Mouse (Mus musculus) intestine, embryonic 14.5 days (tissue): ENCODE measurements around the gene Trim71. TPM values are rescaled to one million over a fixed set of nuclear protein-coding genes. Genes with fewer than 3 reads are reported as not detected.

Experiments used
- ATAC-seq: fragments of 200-750 bp; cut with Nextera tagmentation; replicated peaks from 2 replicates; pipeline ENCODE4 v1.8.0; 2017; ENCODE audit warnings: low read depth, moderate number of reproducible peaks, moderate TSS enrichment, moderate library complexity; ENCODE audit not compliant: low FRiP score, low TSS enrichment
- DNase-seq: peaks from one replicate; pipeline ENCODE4 v3.0.0-alpha.2; 2018; ENCODE audit warnings: low spot score
- H3K27ac ChIP-seq: fragments of 300-500 bp; sonication (generic); 2 replicates; pipeline ENCODE4 v1.5.1; 2014; ENCODE audit warnings: low read depth, mild to moderate bottlenecking, control low read depth
- H3K27me3 ChIP-seq: fragments of 300-500 bp; sonication (generic); replicated peaks from 2 replicates; pipeline ENCODE4 v1.6.1; 2014; ENCODE audit warnings: low read length, control low read depth; ENCODE audit not compliant: control insufficient read depth, insufficient read depth
- H3K36me3 ChIP-seq: fragments of 300-500 bp; sonication (generic); 2 replicates; pipeline ENCODE4 v1.6.1; 2014; ENCODE audit warnings: low read length, control low read depth; ENCODE audit not compliant: control insufficient read depth, insufficient read depth
- H3K4me1 ChIP-seq: fragments of 300-500 bp; sonication (generic); replicated peaks from 2 replicates; pipeline ENCODE4 v1.6.1; 2014; ENCODE audit warnings: low read length, control low read depth, mixed read lengths; ENCODE audit not compliant: control insufficient read depth, insufficient read depth
- H3K4me2 ChIP-seq: fragments of 300-500 bp; sonication (generic); 2 replicates; pipeline ENCODE4 v1.6.1; 2014; ENCODE audit warnings: low read length
- H3K4me3 ChIP-seq: fragments of 300-500 bp; sonication (generic); 2 replicates; pipeline ENCODE4 v1.5.1; 2014; ENCODE audit warnings: low read depth, low read length, control low read depth, mixed read lengths
- H3K9ac ChIP-seq: fragments of 300-500 bp; sonication (generic); 2 replicates; pipeline ENCODE4 v1.6.1; 2014; ENCODE audit warnings: mild to moderate bottlenecking, low read length
- H3K9me3 ChIP-seq: fragments of 300-500 bp; sonication (generic); 2 replicates; pipeline ENCODE4 v1.6.1; 2016; ENCODE audit warnings: low read length, control low read depth; ENCODE audit not compliant: control insufficient read depth
- WGBS: fragments of 180-500 bp; shearing (Covaris S2); extraction: QIAGEN DNeasy Blood & Tissue Kit; methylation state at CpG from one replicate; pipeline ENCODE4 v1.1.7; 2014; 5-methylcytosine and 5-hydroxymethylcytosine counted together
- polyA plus RNA-seq: library from polyadenylated mRNA; unstranded; fragments of >200 nt; fragmentation: Nextera tagmentation; extraction: Ambion mirVana; gene quantifications from 2 replicates; pipeline ENCODE4 v1.2.1, GENCODE M21; 2014

Trim71 gene
- polyA plus RNA-seq, 1 experiment from 2014 or later = 2.9 TPM

GRCm38 (mm10) chr9:114471892-114472291 lies 92.3 kb downstream of the Trim71 start:
- H3K4me1 ChIP-seq = no peaks in the 10 kb centered on the region
- H3K9ac ChIP-seq = no peak overlapping the region
- H3K4me2 ChIP-seq = no peak overlapping the region
- 75% methylated on average over 7 of the region's 7 CpGs for WGBS
- H3K9me3 ChIP-seq = no peaks in the 10 kb centered on the region
- no peak overlapping the region for H3K27ac ChIP-seq
- H3K27me3 ChIP-seq = no peaks in the 10 kb centered on the region
- DNase-seq = no peak
- H3K36me3 ChIP-seq = peaks cover 7% of the 10 kb centered on the region; the same call in 1 of the 2 replicates
- H3K4me3 ChIP-seq = no peak overlapping the region
- no peak for ATAC-seq

- Histone ChIP-seq H3K4me2 (no peak overlapping the region), H3K9ac (no peak overlapping the region), H3K27ac (no peak overlapping the region), H3K36me3 (peaks cover 22% of the 10 kb centered on the region), H3K4me1 (no peaks in the 10 kb centered on the region), H3K4me3 (no peak overlapping the region), H3K9me3 (no peaks in the 10 kb centered on the region), H3K27me3 (no peaks in the 10 kb centered on the region)
- WGBS = 95% methylated on average over 4 of the region's 4 CpGs
- DNase-seq = no peak
- no peak for ATAC-seq
Observed at GRCm38 (mm10) chr9:114468701-114469100, 95.5 kb downstream of the Trim71 start.

GRCm38 (mm10) chr9:114468217-114468616 lies 96.0 kb downstream of the Trim71 start:
- H3K27me3 ChIP-seq = no peaks in the 10 kb centered on the region
- H3K27ac ChIP-seq = no peak overlapping the region
- WGBS = 74% methylated on average over 5 of the region's 5 CpGs
- no peak overlapping the region for H3K9ac ChIP-seq
- H3K4me3 ChIP-seq = no peak overlapping the region
- no peaks in the 10 kb centered on the region for H3K9me3 ChIP-seq
- no peak for DNase-seq
- no peak for ATAC-seq
- no peak overlapping the region for H3K4me2 ChIP-seq
- H3K4me1 ChIP-seq = no peaks in the 10 kb centered on the region
- H3K36me3 ChIP-seq = peaks cover 22% of the 10 kb centered on the region

GRCm38 (mm10) chr9:114466871-114467270 lies 97.3 kb downstream of the Trim71 start:
- H3K27me3 ChIP-seq = no peaks in the 10 kb centered on the region
- no peaks in the 10 kb centered on the region for H3K9me3 ChIP-seq
- H3K4me3 ChIP-seq = no peak overlapping the region
- ATAC-seq (no peak), DNase-seq (no peak)
- H3K9ac ChIP-seq = no peak overlapping the region
- H3K36me3 ChIP-seq = peaks cover 19% of the 10 kb centered on the region
- 75% methylated on average over 7 of the region's 7 CpGs for WGBS
- H3K4me1 ChIP-seq = no peaks in the 10 kb centered on the region
- no peak overlapping the region for H3K4me2 ChIP-seq
- no peak overlapping the region for H3K27ac ChIP-seq

- DNase-seq = no peak
- no peak overlapping the region for H3K4me2 ChIP-seq
- no peak for ATAC-seq
- H3K27me3 ChIP-seq = no peaks in the 10 kb centered on the region
- H3K9ac ChIP-seq = no peak overlapping the region
- no peak overlapping the region for H3K27ac ChIP-seq
- H3K4me1 ChIP-seq = no peaks in the 10 kb centered on the region
- no peaks in the 10 kb centered on the region for H3K9me3 ChIP-seq
- peaks cover 27% of the 10 kb centered on the region for H3K36me3 ChIP-seq
- WGBS = 71% methylated on average over 6 of the region's 6 CpGs
- H3K4me3 ChIP-seq = no peak overlapping the region
Observed at GRCm38 (mm10) chr9:114465442-114465841, 98.7 kb downstream of the Trim71 start.

- Histone ChIP-seq H3K9ac (no peak overlapping the region), H3K4me2 (no peak overlapping the region), H3K36me3 (peaks cover 36% of the 10 kb centered on the region), H3K4me1 (no peaks in the 10 kb centered on the region), H3K27ac (no peak overlapping the region), H3K27me3 (no peaks in the 10 kb centered on the region), H3K9me3 (no peaks in the 10 kb centered on the region), H3K4me3 (no peak overlapping the region)
- 88% methylated on average over 7 of the region's 7 CpGs for WGBS
- ATAC-seq (no peak), DNase-seq (no peak)
Observed at GRCm38 (mm10) chr9:114462569-114462968, 101.6 kb downstream of the Trim71 start.

GRCm38 (mm10) chr9:114458436-114458835 lies 105.7 kb downstream of the Trim71 start:
- 81% methylated on average over 3 of the region's 3 CpGs for WGBS
- Histone ChIP-seq H3K27me3 (no peaks in the 10 kb centered on the region), H3K27ac (no peak overlapping the region), H3K36me3 (peaks cover 37% of the 10 kb centered on the region; the same call in 1 of the 2 replicates), H3K9ac (no peak overlapping the region), H3K9me3 (no peaks in the 10 kb centered on the region), H3K4me1 (no peaks in the 10 kb centered on the region), H3K4me3 (no peak overlapping the region), H3K4me2 (no peak overlapping the region)
- DNase-seq = no peak
- ATAC-seq = no peak

Other genes with a start within 250 kb of the Trim71 start
- not detected in 2 replicates for gene Bcl2a1c, start 234.2 kb downstream of the Trim71 start, polyA plus RNA-seq
- 124 and 126 TPM in 2 replicates for gene Crtap, start 173.7 kb downstream of the Trim71 start, polyA plus RNA-seq
- gene Glb1, start 163.3 kb downstream of the Trim71 start, polyA plus RNA-seq = 72.0 and 76.0 TPM in 2 replicates
- gene Tmppe, start 163.3 kb downstream of the Trim71 start, polyA plus RNA-seq = 5.1 and 5.5 TPM in 2 replicates
- gene Ccr4, start 59.5 kb downstream of the Trim71 start, polyA plus RNA-seq = 0.08 TPM in 2 replicates
- gene C130032M10Rik, start 48.7 kb downstream of the Trim71 start, polyA plus RNA-seq = 0.46 TPM in 1 of 2 replicates, not detected in the other
- gene Cnot10, start 75.8 kb upstream of the Trim71 start, polyA plus RNA-seq = 65.8 and 67.6 TPM in 2 replicates
- gene Dync1li1, start 124.4 kb upstream of the Trim71 start, polyA plus RNA-seq = 41.5 and 55.5 TPM in 2 replicates
- gene Cmtm6, start 166.7 kb upstream of the Trim71 start, polyA plus RNA-seq = 61.4 and 61.5 TPM in 2 replicates
- 96.5 and 101 TPM in 2 replicates for gene Cmtm7, start 217.5 kb upstream of the Trim71 start, polyA plus RNA-seq